8 mouse cellular contexts compared by ENCODE assay signal in the genomic region with DNA sequence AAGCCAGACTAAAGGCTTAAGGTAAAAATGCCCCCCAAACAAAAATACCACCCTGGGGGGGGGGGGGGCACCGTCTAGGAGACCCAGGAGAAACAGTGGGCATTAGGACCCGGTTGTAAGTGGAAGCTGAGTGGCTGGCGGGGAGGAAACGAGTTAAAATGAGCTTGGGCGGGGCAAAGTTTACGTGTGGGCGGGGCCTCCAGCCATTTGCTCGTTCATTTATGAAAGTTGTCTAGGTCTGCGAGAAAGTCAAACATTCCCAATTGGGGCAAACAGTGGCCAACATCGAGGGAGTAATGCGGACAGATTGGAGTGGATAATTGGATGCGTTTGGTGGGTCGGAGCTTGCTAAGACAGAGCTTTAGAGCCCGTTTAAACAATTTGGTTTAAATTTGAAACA. TPM values are rescaled to one million over a fixed set of nuclear protein-coding genes. Genes with fewer than 3 reads are reported as not detected.
A peak's percentile ranks its signal among the peaks of the same experiment; 100 is the strongest.
DNase-seq lines count a peak whose midpoint lies in the region; ATAC-seq and TF ChIP-seq lines count a peak whose summit lies in the region.

No protein-coding gene starts in this region.

- peak overlapping the region; percentile 23 for H3K4me3 ChIP-seq in intestine, postnatal 0 days (ENCODE audit: low read depth, low read length)

- ATAC-seq in granulocyte monocyte progenitor cell, adult 5-6 weeks (replicated peaks; ENCODE audit: poor library complexity, severe bottlenecking) = peak; percentile 58
- ATAC-seq in intestine, postnatal 0 days = peak; percentile 26; the same call in 1 of the 2 replicates

- H3K9me3 ChIP-seq in intestine, postnatal 0 days (ENCODE audit: control insufficient read depth) = no peaks in the 10 kb centered on the region

- H3K36me3 ChIP-seq in intestine, postnatal 0 days (ENCODE audit: control insufficient read depth, insufficient read depth) = no peaks in the 10 kb centered on the region

- DNase-seq in CD4-positive helper T cell, adult 2 months (ENCODE audit: low read depth, low spot score) = peak; percentile 19
- peak; percentile 73 to 84 for DNase-seq in adrenal gland, postnatal 36 days
- DNase-seq in lung, adult 18-20 months = peak; percentile 78
- DNase-seq in retina, embryonic 14.5 days (ENCODE audit: low spot score) = peak; percentile 49
- no peak for DNase-seq in yolk sac, embryonic 10.5 days (ENCODE audit: low spot score)
- DNase-seq in right cerebral cortex, postnatal 25 days = no peak

- WGBS in intestine, postnatal 0 days = 12% methylated on average over 14 of the region's 14 CpGs

- peaks cover 9% of the 10 kb centered on the region for H3K4me1 ChIP-seq in intestine, postnatal 0 days (replicated peaks; ENCODE audit: control insufficient read depth, insufficient read depth, low read length)

- peak overlapping the region; percentile 5 for H3K27ac ChIP-seq in intestine, postnatal 0 days (ENCODE audit: low read depth, low read length)

- H3K27me3 ChIP-seq in intestine, postnatal 0 days (replicated peaks; ENCODE audit: control insufficient read depth, insufficient read depth, low read length) = no peaks in the 10 kb centered on the region

- H3K9ac ChIP-seq in intestine, postnatal 0 days (ENCODE audit: low read depth, low read length) = no peak overlapping the region

- H3K4me2 ChIP-seq in intestine, postnatal 0 days (replicated peaks; ENCODE audit: low read depth) = peak overlapping the region; percentile 66

- TF ChIP-seq CTCF in intestine, postnatal 0 days (IDR thresholded peaks at IDR 0.05; ENCODE audit: low read depth) = no peak

RNA-seq across cellular contexts. Expression of a gene that starts 5.5 kb away (rescaled TPM):
- total RNA-seq in adrenal gland, postnatal 36 days (2021) = 10 to 100 TPM; 16.3 to 23.0 TPM
- 0.92 and 2.9 TPM in 2 replicates for total RNA-seq in granulocyte monocyte progenitor cell, adult 5-6 weeks (2014; fragmentation: Nextera tagmentation)
- 0.56 and 1.5 TPM in 2 replicates for total RNA-seq in granulocyte monocyte progenitor cell, adult 5-6 weeks (2017)
- polyA plus RNA-seq in intestine, postnatal 0 days (2015; fragmentation: Nextera tagmentation; extraction: Ambion mirVana) = 13.9 and 14.9 TPM in 2 replicates

RNA-seq across cellular contexts. Expression of a gene that starts 26.0 kb away (rescaled TPM):
- total RNA-seq in adrenal gland, postnatal 36 days (2021) = 1,000 to 10,000 TPM; 1,300 to 1,490 TPM
- total RNA-seq in granulocyte monocyte progenitor cell, adult 5-6 weeks (2014; fragmentation: Nextera tagmentation) = 447 and 515 TPM in 2 replicates
- 170 and 182 TPM in 2 replicates for total RNA-seq in granulocyte monocyte progenitor cell, adult 5-6 weeks (2017)
- 258 and 267 TPM in 2 replicates for polyA plus RNA-seq in intestine, postnatal 0 days (2015; fragmentation: Nextera tagmentation; extraction: Ambion mirVana)

RNA-seq across cellular contexts. Expression of a gene that starts 43.7 kb away (rescaled TPM):
- total RNA-seq in adrenal gland, postnatal 36 days (2021) = 100 to 1,000 TPM; 134 to 135 TPM
- 12.4 and 13.1 TPM in 2 replicates for total RNA-seq in granulocyte monocyte progenitor cell, adult 5-6 weeks (2014; fragmentation: Nextera tagmentation)
- 7.4 and 15.2 TPM in 2 replicates for total RNA-seq in granulocyte monocyte progenitor cell, adult 5-6 weeks (2017)
- polyA plus RNA-seq in intestine, postnatal 0 days (2015; fragmentation: Nextera tagmentation; extraction: Ambion mirVana) = 125 and 130 TPM in 2 replicates

Comparison
In these comparisons a context has a peak if more than half of its experiments do, and no peak if none do; other contexts are left out.
1. DNase-seq: peak in CD4-positive helper T cell, adult 2 months (single experiment), adrenal gland, postnatal 36 days (2 of 2), lung, adult 18-20 months (2 of 2) and retina, embryonic 14.5 days (single experiment); none in yolk sac, embryonic 10.5 days (single experiment) and right cerebral cortex, postnatal 25 days (single experiment).
2. RNA of a gene that starts 5.5 kb away (total RNA-seq): 16.3 to 23.0 TPM in adrenal gland, postnatal 36 days; 0.56 to 2.9 TPM in granulocyte monocyte progenitor cell, adult 5-6 weeks; every median in the first group is over 4 times any median in the second.
3. RNA of a gene that starts 43.7 kb away (total RNA-seq): 134 to 135 TPM in adrenal gland, postnatal 36 days; 7.4 to 15.2 TPM in granulocyte monocyte progenitor cell, adult 5-6 weeks; every median in the first group is over 4 times any median in the second.